Mouse (Mus musculus): ENCODE results near the gene 1600002K03Rik. TPM values are rescaled to one million over a fixed set of nuclear protein-coding genes. Genes with fewer than 3 reads are reported as not detected.

The 1600002K03Rik gene
- 1 to 10 TPM; 5.1 to 7.1 TPM for total RNA-seq (2023)

GRCm38 (mm10) chr10:80172527-80173292, at the start of gene 1600002K03Rik:
TSS of gene 1600002K03Rik (plus strand) at chr10:80172944.

GRCm38 (mm10) chr10:80138553-80139438, 33.9 kb upstream of the 1600002K03Rik start, which contains the start of gene Atp5d:
TSS of gene Atp5d (plus strand) at chr10:80138632.

GRCm38 (mm10) chr10:80140666-80141035, 32.1 kb upstream of the 1600002K03Rik start, which contains the start of gene Cbarp:
TSS of gene Cbarp (minus strand) at chr10:80140835.

GRCm38 (mm10) chr10:80147719-80148601, 24.8 kb upstream of the 1600002K03Rik start, which contains the start of gene Midn:
TSS of gene Midn (plus strand) at chr10:80148272.

GRCm38 (mm10) chr10:80165392-80166128, 7.2 kb upstream of the 1600002K03Rik start, which contains the start of gene Cirbp:
TSS of gene Cirbp (plus strand) at chr10:80165985.

GRCm38 (mm10) chr10:80179068-80180051, 6.6 kb downstream of the 1600002K03Rik start, which contains the start of gene Efna2:
TSS of gene Efna2 (plus strand) at chr10:80179482.

Other genes with a start within 250 kb of the 1600002K03Rik start
- gene Arid3a, start 245.9 kb upstream of the 1600002K03Rik start, total RNA-seq (2023): 100 to 1,000 TPM; 187 to 197 TPM
- gene Wdr18, start 212.8 kb upstream of the 1600002K03Rik start, total RNA-seq (2023): 10 to 100 TPM in 1 of 2 experiments, 1 to 10 TPM in 1; 9.9 to 13.2 TPM
- under 1 TPM in 1 of 2 experiments, not detected in 1; 0.26 TPM for gene Grin3b, start 202.2 kb upstream of the 1600002K03Rik start, total RNA-seq (2023)
- 10 to 100 TPM; 68.0 to 69.4 TPM for gene Tmem259, start 188.6 kb upstream of the 1600002K03Rik start, total RNA-seq (2023)
- gene Cnn2, start 184.4 kb upstream of the 1600002K03Rik start, total RNA-seq (2023): 100 to 1,000 TPM; 543 to 593 TPM
- gene Abca7, start 176.4 kb upstream of the 1600002K03Rik start, total RNA-seq (2023): 100 to 1,000 TPM; 110 to 111 TPM
- 100 to 1,000 TPM; 428 to 464 TPM for gene Arhgap45, start 156.3 kb upstream of the 1600002K03Rik start, total RNA-seq (2023)
- gene Polr2e, start 133.1 kb upstream of the 1600002K03Rik start, total RNA-seq (2023): 10 to 100 TPM; 34.8 to 48.1 TPM
- gene Gpx4, start 125.8 kb upstream of the 1600002K03Rik start, total RNA-seq (2023): 100 to 1,000 TPM; 269 to 306 TPM
- gene Sbno2, start 67.4 kb upstream of the 1600002K03Rik start, total RNA-seq (2023): 100 to 1,000 TPM; 141 to 163 TPM
- 100 to 1,000 TPM; 183 to 187 TPM for gene Stk11, start 57.1 kb upstream of the 1600002K03Rik start, total RNA-seq (2023)
- gene Atp5d, start 34.3 kb upstream of the 1600002K03Rik start, total RNA-seq (2023): 100 to 1,000 TPM; 108 to 123 TPM
- gene Cbarp, start 32.1 kb upstream of the 1600002K03Rik start, total RNA-seq (2023): 1 to 10 TPM; 1.2 to 1.4 TPM
- 100 to 1,000 TPM; 221 to 226 TPM for gene Midn, start 24.7 kb upstream of the 1600002K03Rik start, total RNA-seq (2023)
- gene Cirbp, start 7.0 kb upstream of the 1600002K03Rik start, total RNA-seq (2023): 10 to 100 TPM; 41.6 to 50.1 TPM
- gene Efna2, start 6.5 kb downstream of the 1600002K03Rik start, total RNA-seq (2023): not detected
- 10 to 100 TPM; 27.7 to 35.4 TPM for gene Mum1, start 53.5 kb downstream of the 1600002K03Rik start, total RNA-seq (2023)
- gene Ndufs7, start 76.2 kb downstream of the 1600002K03Rik start, total RNA-seq (2023): 10 to 100 TPM; 57.5 to 61.4 TPM
- 1 to 10 TPM; 5.3 to 7.9 TPM for gene Gamt, start 88.1 kb downstream of the 1600002K03Rik start, total RNA-seq (2023)
- 10 to 100 TPM; 92.4 to 98.1 TPM for gene Dazap1, start 88.5 kb downstream of the 1600002K03Rik start, total RNA-seq (2023)
- gene Rps15, start 119.5 kb downstream of the 1600002K03Rik start, total RNA-seq (2023): 100 to 1,000 TPM; 825 to 854 TPM
- not detected for gene Apc2, start 123.0 kb downstream of the 1600002K03Rik start, total RNA-seq (2023)
- gene 2310011J03Rik, start 147.6 kb downstream of the 1600002K03Rik start, total RNA-seq (2023): 10 to 100 TPM; 27.3 to 33.6 TPM
- gene Pcsk4, start 156.6 kb downstream of the 1600002K03Rik start, total RNA-seq (2023): under 1 TPM in 1 of 2 experiments, not detected in 1; 0.60 TPM
- 1 to 10 TPM; 1.0 to 1.7 TPM for gene Reep6, start 157.0 kb downstream of the 1600002K03Rik start, total RNA-seq (2023)
- under 1 TPM in 1 of 2 experiments, not detected in 1; 0.71 TPM for gene Adamtsl5, start 175.5 kb downstream of the 1600002K03Rik start, total RNA-seq (2023)
- not detected for gene Plk5, start 183.5 kb downstream of the 1600002K03Rik start, total RNA-seq (2023)
- 1 to 10 TPM; 2.2 to 4.0 TPM for gene Mex3d, start 214.7 kb downstream of the 1600002K03Rik start, total RNA-seq (2023)
- gene Mbd3, start 226.6 kb downstream of the 1600002K03Rik start, total RNA-seq (2023): 10 to 100 TPM; 51.7 to 52.3 TPM
- gene Uqcr11, start 233.9 kb downstream of the 1600002K03Rik start, total RNA-seq (2023): 10 to 100 TPM; 90.5 to 97.7 TPM

Data from neutrophil, adult 59 days (primary cell).